Mouse (Mus musculus) neural tube, embryonic 11.5 days (tissue): ENCODE measurements around the gene Olfr53. TPM values are rescaled to one million over a fixed set of nuclear protein-coding genes. Genes with fewer than 3 reads are reported as not detected.
"Not testable (repeated sequence)": the region's sequence is repeated elsewhere in the genome, so short reads cannot be mapped to it uniquely, and the experiment has no call there.

ENCODE experiments used
- ATAC-seq: fragments of 200-750 bp; cut with Nextera tagmentation; 2 replicates; pipeline ENCODE4 v1.8.0; 2017; ENCODE audit warnings: moderate number of reproducible peaks, mild to moderate bottlenecking, moderate TSS enrichment, moderate library complexity; ENCODE audit not compliant: insufficient read depth, low FRiP score, low TSS enrichment
- DNase-seq: peaks from one replicate; pipeline ENCODE4 v3.0.0-alpha.2; 2015; ENCODE audit warnings: low spot score
- H3K27ac ChIP-seq: fragments of 300-500 bp; sonication (generic); 2 replicates; pipeline ENCODE4 v1.5.1; 2014; ENCODE audit warnings: low read depth, mild to moderate bottlenecking, low read length
- H3K27me3 ChIP-seq: fragments of 300-500 bp; sonication (generic); 2 replicates; pipeline ENCODE4 v1.6.1; 2014; ENCODE audit warnings: mild to moderate bottlenecking, low read length, mixed read lengths; ENCODE audit not compliant: control insufficient read depth, insufficient read depth
- H3K36me3 ChIP-seq: fragments of 300-500 bp; sonication (generic); 2 replicates; pipeline ENCODE4 v1.6.1; 2014; ENCODE audit warnings: mild to moderate bottlenecking, low read length, moderate library complexity, mixed read lengths; ENCODE audit not compliant: control insufficient read depth, insufficient read depth
- H3K4me1 ChIP-seq: fragments of 300-500 bp; sonication (generic); 2 replicates; pipeline ENCODE4 v1.6.1; 2014; ENCODE audit warnings: low read length, mixed read lengths; ENCODE audit not compliant: control insufficient read depth, insufficient read depth
- H3K4me2 ChIP-seq: fragments of 300-500 bp; sonication (generic); 2 replicates; pipeline ENCODE4 v1.6.1; 2014; ENCODE audit warnings: low read depth, mild to moderate bottlenecking, moderate library complexity
- H3K4me3 ChIP-seq: fragments of 300-500 bp; sonication (generic); 2 replicates; pipeline ENCODE4 v1.5.1; 2014; ENCODE audit warnings: low read depth, low read length
- H3K9ac ChIP-seq: fragments of 300-500 bp; sonication (generic); 2 replicates; pipeline ENCODE4 v1.6.1; 2014; ENCODE audit warnings: mild to moderate bottlenecking, low read length
- H3K9me3 ChIP-seq: fragments of 300-500 bp; sonication (generic); 2 replicates; pipeline ENCODE4 v1.6.1; 2016; ENCODE audit warnings: low read length; ENCODE audit not compliant: control insufficient read depth
- WGBS: fragments of 180-500 bp; shearing (Covaris S2); extraction: QIAGEN DNeasy Blood & Tissue Kit; methylation state at CpG from one replicate; pipeline ENCODE4 v1.1.7; 2014; 5-methylcytosine and 5-hydroxymethylcytosine counted together
- polyA plus RNA-seq: library from polyadenylated mRNA; unstranded; fragments of >200 nt; fragmentation: Nextera tagmentation; extraction: Ambion mirVana; gene quantifications from 2 replicates; pipeline ENCODE4 v1.2.1, GENCODE M21; 2014

The Olfr53 gene
- polyA plus RNA-seq, result not detected in 2 replicates

DNA sequence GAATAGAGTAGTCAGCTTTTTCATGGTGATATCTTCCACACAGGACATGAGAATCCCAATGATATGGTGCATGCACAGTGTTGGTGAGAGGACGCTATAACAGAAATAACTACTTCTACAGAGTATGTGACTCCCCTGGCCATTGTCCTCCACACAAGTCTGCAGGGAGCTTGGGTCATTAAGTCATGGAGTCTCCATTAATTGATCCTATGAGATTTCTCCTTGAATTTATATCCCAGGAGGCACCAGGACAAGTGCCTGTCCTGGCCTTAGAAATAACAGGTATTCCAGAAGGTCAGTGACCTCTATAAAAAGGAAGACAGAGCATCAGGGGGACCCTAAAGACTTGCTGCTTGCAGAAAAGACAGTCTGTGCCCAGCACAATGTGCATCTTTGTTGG, at the start of gene Olfr53:
TSS of gene Olfr53 (plus strand) at position 301 of the 400 bp plus-strand sequence.
- H3K4me2 ChIP-seq, result no peak within 1 kb of the TSS
- no peaks in the 10 kb centered on the region for H3K4me1 ChIP-seq
- no peak within 1 kb of the TSS for H3K4me3 ChIP-seq
- ATAC-seq (no peak), DNase-seq (no peak)
- no peaks in the 10 kb centered on the region for H3K27me3 ChIP-seq
- H3K9me3 ChIP-seq, result no peaks in the 10 kb centered on the region
- WGBS, result 86% methylated on average over 1 of the region's 1 CpGs
- no peak within 1 kb of the TSS for H3K27ac ChIP-seq
- no peaks in the 10 kb centered on the region for H3K36me3 ChIP-seq
- no peak within 1 kb of the TSS for H3K9ac ChIP-seq

DNA sequence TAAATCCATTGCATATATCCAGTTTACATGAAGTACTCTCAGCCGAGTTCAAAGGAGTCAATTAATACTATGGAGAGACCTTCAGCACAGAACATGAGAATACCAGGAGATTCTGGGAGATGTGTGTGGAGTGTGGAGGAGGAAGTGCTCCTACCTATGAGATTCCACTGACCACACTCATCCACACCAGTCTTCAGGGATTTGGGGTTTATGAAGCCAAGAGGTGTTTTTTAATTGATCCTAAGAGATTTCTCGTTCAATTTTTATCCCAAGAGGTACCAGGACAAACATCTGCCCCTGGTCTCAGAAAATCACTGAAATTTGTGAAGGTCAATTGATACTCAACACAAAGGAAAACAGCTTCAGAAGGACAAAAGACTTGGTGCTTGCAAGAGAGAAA, 45.3 kb upstream of the Olfr53 start, which contains the start of gene Olfr46:
TSS of gene Olfr46 (plus strand) at position 301 of the 400 bp plus-strand sequence.
- DNase-seq, H3K4me3 ChIP-seq, H3K4me1 ChIP-seq, ATAC-seq, H3K27me3 ChIP-seq, H3K4me2 ChIP-seq, H3K9ac ChIP-seq, H3K9me3 ChIP-seq, H3K27ac ChIP-seq, H3K36me3 ChIP-seq: not testable (repeated sequence)
- 81% methylated on average over 2 of the region's 2 CpGs for WGBS

DNA sequence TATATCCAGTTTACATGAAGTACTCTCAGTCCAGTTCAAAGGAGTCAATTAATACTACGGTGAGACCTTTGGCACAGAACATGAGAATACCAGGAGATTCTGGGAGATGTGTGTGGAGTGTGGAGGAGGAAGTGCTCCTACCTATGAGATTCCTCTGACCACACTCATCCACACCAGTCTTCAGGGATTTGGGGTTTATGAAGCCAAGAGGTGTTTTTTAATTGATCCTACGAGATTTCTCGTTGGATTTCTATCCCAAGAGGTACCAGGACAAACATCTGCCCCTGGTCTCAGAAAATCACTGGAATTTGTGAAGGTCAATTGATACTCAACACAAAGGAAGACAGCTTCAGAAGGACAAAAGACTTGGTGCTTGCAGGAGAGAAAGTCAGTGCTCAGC, 17.6 kb upstream of the Olfr53 start, which contains the start of gene Olfr61:
TSS of gene Olfr61 (plus strand) at position 301 of the 400 bp plus-strand sequence.
- not testable (repeated sequence) for H3K36me3 ChIP-seq, ATAC-seq, H3K9ac ChIP-seq, H3K27me3 ChIP-seq, H3K27ac ChIP-seq, H3K9me3 ChIP-seq, DNase-seq, H3K4me1 ChIP-seq, H3K4me2 ChIP-seq, H3K4me3 ChIP-seq
- 90% methylated on average over 3 of the region's 3 CpGs for WGBS

DNA sequence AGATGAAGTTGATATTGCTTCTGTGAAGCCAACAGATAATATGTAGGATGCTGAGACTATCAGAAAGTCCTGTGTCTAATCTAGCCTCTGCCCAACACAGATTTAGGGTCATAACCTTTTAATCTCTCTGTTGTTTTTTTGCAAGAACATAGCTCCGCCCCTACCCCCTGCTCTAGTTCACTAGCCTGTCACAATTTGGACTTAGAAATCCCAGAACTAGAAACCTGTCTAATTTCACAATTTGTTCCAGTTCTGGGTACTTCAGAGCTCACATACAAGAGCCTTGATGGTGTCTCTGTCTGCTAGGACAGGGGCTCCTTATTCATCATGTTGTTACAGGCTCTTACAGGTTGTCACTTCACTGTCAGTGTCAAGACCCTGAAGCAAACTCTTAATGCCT, 15.7 kb upstream of the Olfr53 start:
- no peak for ATAC-seq
- no peak overlapping the region for H3K9ac ChIP-seq
- 93% methylated on average over 1 of the region's 1 CpGs for WGBS
- DNase-seq, result no peak
- H3K4me3 ChIP-seq, result no peak overlapping the region
- H3K27ac ChIP-seq, result no peak overlapping the region
- H3K36me3 ChIP-seq, result no peaks in the 10 kb centered on the region
- H3K4me1 ChIP-seq, result no peaks in the 10 kb centered on the region
- no peaks in the 10 kb centered on the region for H3K27me3 ChIP-seq
- no peak overlapping the region for H3K4me2 ChIP-seq
- H3K9me3 ChIP-seq, result no peaks in the 10 kb centered on the region

DNA sequence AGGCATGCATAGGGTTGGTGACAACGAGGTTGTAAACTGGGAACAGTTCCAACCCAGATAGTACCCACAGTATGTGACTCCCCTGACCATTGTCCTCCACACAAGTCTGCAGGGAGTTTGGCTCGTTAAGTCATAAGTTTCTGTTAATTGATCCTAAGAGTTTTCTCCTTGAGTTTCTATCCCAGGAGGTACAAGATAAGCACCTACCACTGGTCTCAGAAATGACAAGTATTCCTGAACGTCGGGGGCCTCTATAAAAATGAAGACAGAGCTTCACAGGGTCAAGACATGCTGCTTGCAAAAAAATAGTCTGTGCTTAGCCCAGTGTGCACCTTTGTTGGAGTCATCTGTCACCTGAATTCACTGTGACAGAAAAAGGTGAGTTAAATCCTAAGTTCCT, 13.4 kb downstream of the Olfr53 start, which contains the start of gene Olfr539:
TSS of gene Olfr539 (plus strand) at position 301 of the 400 bp plus-strand sequence.
- Histone ChIP-seq H3K4me3 (no peak within 1 kb of the TSS), H3K27ac (no peak within 1 kb of the TSS), H3K36me3 (no peaks in the 10 kb centered on the region), H3K9me3 (no peaks in the 10 kb centered on the region), H3K9ac (no peak within 1 kb of the TSS), H3K4me1 (no peaks in the 10 kb centered on the region), H3K27me3 (no peaks in the 10 kb centered on the region), H3K4me2 (no peak within 1 kb of the TSS)
- no peak for DNase-seq
- 77% methylated on average over 4 of the region's 4 CpGs for WGBS
- no peak for ATAC-seq

DNA sequence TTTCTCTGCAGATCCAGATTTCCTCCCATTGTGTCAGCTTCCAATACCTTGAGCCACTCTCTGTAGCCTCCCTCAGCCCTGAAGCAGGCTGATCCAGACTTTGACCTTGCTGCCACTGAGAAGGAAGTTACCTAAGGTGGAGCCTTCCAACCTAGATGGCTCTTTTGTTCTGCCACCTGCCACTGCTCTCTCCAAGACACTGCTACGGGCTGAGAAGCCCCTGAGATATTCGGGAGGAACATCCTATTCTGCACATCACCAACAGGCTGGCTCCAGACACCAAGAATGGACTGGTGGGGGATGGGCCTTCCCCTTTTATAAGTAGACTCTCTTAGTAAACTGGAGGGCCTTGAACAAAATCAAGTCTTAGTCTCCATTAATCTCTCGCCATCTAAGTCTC, 24.4 kb downstream of the Olfr53 start:
- H3K9me3 ChIP-seq, H3K4me2 ChIP-seq, ATAC-seq, DNase-seq, H3K36me3 ChIP-seq, H3K4me1 ChIP-seq, H3K27me3 ChIP-seq, H3K4me3 ChIP-seq, H3K9ac ChIP-seq, H3K27ac ChIP-seq: not testable (repeated sequence)
- WGBS, result 93% methylated on average over 3 of the region's 3 CpGs

DNA sequence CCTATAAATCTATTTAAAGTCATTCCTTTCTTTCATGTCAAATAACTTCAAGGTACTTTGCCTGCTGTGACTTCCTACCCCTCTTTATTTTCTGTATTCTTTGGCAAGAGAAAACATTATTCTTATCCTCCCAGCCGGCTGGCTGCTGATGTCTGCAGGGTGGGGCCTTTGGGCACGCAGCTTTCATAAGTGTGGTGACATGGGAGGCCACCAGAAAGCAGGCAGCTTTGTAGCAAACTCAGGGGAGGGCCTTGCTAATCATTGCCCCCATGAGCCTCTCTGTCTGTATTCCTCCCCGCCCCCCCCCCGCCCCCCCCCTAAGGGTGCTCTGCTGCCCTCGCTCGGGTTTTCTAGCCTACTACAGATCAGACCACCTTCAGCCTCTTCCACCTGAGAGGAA, 29.6 kb downstream of the Olfr53 start:
- Histone ChIP-seq H3K4me3 (no peak overlapping the region), H3K27me3 (no peaks in the 10 kb centered on the region), H3K9me3 (no peaks in the 10 kb centered on the region), H3K27ac (no peak overlapping the region), H3K36me3 (no peaks in the 10 kb centered on the region), H3K4me2 (no peak overlapping the region), H3K4me1 (no peaks in the 10 kb centered on the region), H3K9ac (no peak overlapping the region)
- WGBS, result 8% methylated on average over 3 of the region's 6 CpGs
- DNase-seq, result no peak
- no peak for ATAC-seq

DNA sequence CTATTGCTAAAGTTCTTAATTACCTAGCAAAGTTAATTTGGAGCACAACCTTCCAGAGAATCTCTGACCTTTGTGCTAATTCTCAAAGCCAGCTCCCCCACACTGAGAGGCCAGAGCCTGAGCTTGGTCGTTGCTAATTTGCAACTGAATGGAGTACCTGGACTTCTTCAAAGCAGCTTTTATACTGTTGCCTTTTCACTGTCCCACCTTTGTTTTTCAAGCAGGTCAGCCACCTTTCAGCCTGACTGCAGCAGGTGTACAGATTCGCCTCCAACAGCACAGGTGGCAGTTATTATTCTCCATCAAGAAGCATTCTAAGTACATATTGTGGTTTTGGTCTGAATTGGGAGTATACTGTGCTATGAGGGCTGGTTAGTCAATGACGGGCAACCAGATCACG, 33.3 kb downstream of the Olfr53 start:
- WGBS, result 69% methylated on average over 4 of the region's 4 CpGs
- H3K4me2 ChIP-seq, H3K27me3 ChIP-seq, ATAC-seq, H3K9ac ChIP-seq, H3K9me3 ChIP-seq, DNase-seq, H3K27ac ChIP-seq, H3K4me3 ChIP-seq, H3K4me1 ChIP-seq, H3K36me3 ChIP-seq: not testable (repeated sequence)

DNA sequence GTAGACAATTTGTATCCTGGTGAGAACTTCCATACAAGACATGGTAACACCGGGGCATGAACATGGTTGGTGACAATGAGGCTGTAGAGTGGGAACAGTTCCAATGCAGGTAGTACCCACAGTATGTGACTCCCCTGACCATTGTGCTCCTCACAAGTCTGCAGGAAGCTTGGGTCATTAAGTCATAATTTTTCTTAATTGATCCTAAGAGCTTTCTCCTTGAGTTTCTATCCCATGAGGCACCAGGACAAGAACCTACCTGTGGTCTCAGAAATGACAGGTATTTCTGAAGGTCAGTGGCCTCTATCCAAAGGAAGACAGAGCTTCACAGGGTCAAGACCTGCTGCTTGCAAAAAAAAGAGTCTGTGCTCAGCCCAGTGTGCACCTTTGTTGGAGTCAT, 35.4 kb downstream of the Olfr53 start, which contains the start of gene Olfr45:
TSS of gene Olfr45 (plus strand) at position 301 of the 400 bp plus-strand sequence.
- H3K27ac ChIP-seq, result no peak within 1 kb of the TSS
- H3K4me3 ChIP-seq, result no peak within 1 kb of the TSS
- DNase-seq (no peak), ATAC-seq (no peak)
- no peaks in the 10 kb centered on the region for H3K27me3 ChIP-seq
- no peak within 1 kb of the TSS for H3K4me2 ChIP-seq
- no peaks in the 10 kb centered on the region for H3K9me3 ChIP-seq
- H3K4me1 ChIP-seq, result no peaks in the 10 kb centered on the region
- WGBS, result 92% methylated on average over 1 of the region's 1 CpGs
- no peaks in the 10 kb centered on the region for H3K36me3 ChIP-seq
- H3K9ac ChIP-seq, result no peak within 1 kb of the TSS
